Mouse (Mus musculus) hindbrain, embryonic 14.5 days (tissue): ENCODE measurements around the gene Olfr691. TPM values are rescaled to one million over a fixed set of nuclear protein-coding genes. Genes with fewer than 3 reads are reported as not detected.

Experiments used
- ATAC-seq: fragments of 200-750 bp; cut with Nextera tagmentation; 2 replicates; pipeline ENCODE4 v1.8.0; 2017; ENCODE audit warnings: moderate number of reproducible peaks, mild to moderate bottlenecking, moderate TSS enrichment, moderate library complexity; ENCODE audit not compliant: low FRiP score
- DNase-seq: peaks from one replicate; pipeline ENCODE4 v3.0.0-alpha.2; 2015; ENCODE audit warnings: low spot score
- H3K27ac ChIP-seq: fragments of 300-500 bp; sonication (generic); 2 replicates; pipeline ENCODE4 v1.5.1; 2014; ENCODE audit warnings: mild to moderate bottlenecking, moderate library complexity
- H3K27me3 ChIP-seq: fragments of 300-500 bp; sonication (generic); 2 replicates; pipeline ENCODE4 v1.6.1; 2014; ENCODE audit warnings: mild to moderate bottlenecking, low read length, mixed read lengths; ENCODE audit not compliant: control insufficient read depth, insufficient read depth
- H3K36me3 ChIP-seq: fragments of 300-500 bp; sonication (generic); replicated peaks from 2 replicates; pipeline ENCODE4 v1.6.1; 2014; ENCODE audit not compliant: control insufficient read depth, insufficient read depth
- H3K4me1 ChIP-seq: fragments of 300-500 bp; sonication (generic); replicated peaks from 2 replicates; pipeline ENCODE4 v1.6.1; 2014; ENCODE audit warnings: antibody characterized with exemption, low read length, mixed read lengths; ENCODE audit not compliant: control insufficient read depth, insufficient read depth
- H3K4me2 ChIP-seq: fragments of 300-500 bp; sonication (generic); replicated peaks from 2 replicates; pipeline ENCODE4 v1.6.1; 2014; ENCODE audit warnings: mild to moderate bottlenecking, moderate library complexity
- H3K4me3 ChIP-seq: fragments of 300-500 bp; sonication (generic); replicated peaks from 2 replicates; pipeline ENCODE4 v1.5.1; 2014; ENCODE audit warnings: mild to moderate bottlenecking, low read length
- H3K9ac ChIP-seq: fragments of 300-500 bp; sonication (generic); 2 replicates; pipeline ENCODE4 v1.6.1; 2014
- H3K9me3 ChIP-seq: fragments of 300-500 bp; sonication (generic); 2 replicates; pipeline ENCODE4 v1.6.1; 2016; ENCODE audit warnings: low read length; ENCODE audit not compliant: control insufficient read depth
- WGBS: fragments of 180-500 bp; shearing (Covaris S2); extraction: QIAGEN DNeasy Blood & Tissue Kit; methylation state at CpG from one replicate; pipeline ENCODE4 v1.1.7; 2014; 5-methylcytosine and 5-hydroxymethylcytosine counted together
- polyA plus RNA-seq: library from polyadenylated mRNA; unstranded; fragments of >200 nt; fragmentation: Nextera tagmentation; extraction: Ambion mirVana; gene quantifications from 2 replicates; pipeline ENCODE4 v1.2.1, GENCODE M21; 2014

Gene Olfr691
- polyA plus RNA-seq, result 0.14 and 0.33 TPM in 2 replicates

GRCm38 (mm10) chr7:105342170-105342569 lies at the start of gene Olfr691:
Gene Olfr691 (minus strand): TSS chr7:105342270.
- H3K9me3 ChIP-seq, result no peaks in the 10 kb centered on the region

GRCm38 (mm10) chr7:105390236-105390635 lies 48.2 kb upstream of the Olfr691 start:
- Histone ChIP-seq H3K4me2 (no peak overlapping the region), H3K9me3 (no peaks in the 10 kb centered on the region), H3K27ac (no peak overlapping the region), H3K9ac (no peak overlapping the region), H3K4me1 (no peaks in the 10 kb centered on the region), H3K4me3 (no peak overlapping the region), H3K36me3 (peaks cover 50% of the 10 kb centered on the region), H3K27me3 (no peaks in the 10 kb centered on the region)
- ATAC-seq (no peak), DNase-seq (no peak)
- WGBS, result 100% methylated on average over 2 of the region's 2 CpGs

More at GRCm38 (mm10) chr7:105342170-105342569, at the start of gene Olfr691:
- no peak within 1 kb of the TSS for H3K9ac ChIP-seq
- H3K4me3 ChIP-seq, result no peak within 1 kb of the TSS
- WGBS, result 57% methylated on average over 1 of the region's 1 CpGs
- ATAC-seq (no peak), DNase-seq (no peak)
- no peaks in the 10 kb centered on the region for H3K27me3 ChIP-seq
- H3K36me3 ChIP-seq, result no peaks in the 10 kb centered on the region
- H3K4me2 ChIP-seq, result no peak within 1 kb of the TSS
- H3K4me1 ChIP-seq, result no peaks in the 10 kb centered on the region
- no peak within 1 kb of the TSS for H3K27ac ChIP-seq

- Histone ChIP-seq H3K36me3 (peaks cover 75% of the 10 kb centered on the region), H3K27me3 (no peaks in the 10 kb centered on the region), H3K27ac (no peak overlapping the region), H3K4me3 (no peak overlapping the region), H3K4me1 (no peaks in the 10 kb centered on the region), H3K9me3 (no peaks in the 10 kb centered on the region), H3K4me2 (no peak overlapping the region), H3K9ac (no peak overlapping the region)
- no peak for ATAC-seq
- WGBS, result 98% methylated on average over 2 of the region's 2 CpGs
- DNase-seq, result no peak
These were observed 45.6 kb upstream of the Olfr691 start for GRCm38 (mm10) chr7:105387696-105388095.

DNA sequence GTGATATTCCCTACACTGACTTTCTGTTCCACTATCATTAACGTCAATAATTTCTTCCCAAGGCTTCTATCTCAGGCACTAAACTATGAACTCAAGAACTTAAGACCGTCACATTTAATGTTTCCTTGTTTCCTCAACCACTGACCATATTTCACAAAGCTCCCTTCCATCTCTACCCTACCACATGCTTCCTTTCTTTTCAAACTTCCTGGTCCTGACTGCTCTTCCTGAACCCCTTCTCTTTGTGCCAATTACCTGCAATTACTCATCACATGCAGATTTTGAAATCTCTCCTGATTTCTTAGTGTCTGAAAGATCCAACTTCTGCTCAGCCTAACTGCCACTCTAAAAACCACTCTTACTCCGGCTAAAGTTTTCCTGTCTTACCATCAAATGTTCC lies 38.3 kb upstream of the Olfr691 start:
- no peaks in the 10 kb centered on the region for H3K4me1 ChIP-seq
- H3K4me2 ChIP-seq, result no peak overlapping the region
- H3K9me3 ChIP-seq, result no peaks in the 10 kb centered on the region
- no peak overlapping the region for H3K27ac ChIP-seq
- no peak overlapping the region for H3K4me3 ChIP-seq
- ATAC-seq (no peak), DNase-seq (no peak)
- no peak overlapping the region for H3K9ac ChIP-seq
- H3K36me3 ChIP-seq, result peaks cover 95% of the 10 kb centered on the region
- no peaks in the 10 kb centered on the region for H3K27me3 ChIP-seq
- WGBS, result 98% methylated on average over 3 of the region's 3 CpGs

GRCm38 (mm10) chr7:105374866-105375265 lies 32.8 kb upstream of the Olfr691 start, which contains the start of gene Gm5901:
Gene Gm5901 (plus strand): TSS chr7:105375038.
- no peaks in the 10 kb centered on the region for H3K9me3 ChIP-seq
- H3K27me3 ChIP-seq, result no peaks in the 10 kb centered on the region
- DNase-seq (no peak), ATAC-seq (no peak)
- no peak within 1 kb of the TSS for H3K4me3 ChIP-seq
- H3K27ac ChIP-seq, result no peak within 1 kb of the TSS
- H3K4me2 ChIP-seq, result no peak within 1 kb of the TSS
- H3K4me1 ChIP-seq, result no peaks in the 10 kb centered on the region
- WGBS, result 96% methylated on average over 1 of the region's 1 CpGs
- H3K9ac ChIP-seq, result no peak within 1 kb of the TSS
- peaks cover 83% of the 10 kb centered on the region for H3K36me3 ChIP-seq

DNA sequence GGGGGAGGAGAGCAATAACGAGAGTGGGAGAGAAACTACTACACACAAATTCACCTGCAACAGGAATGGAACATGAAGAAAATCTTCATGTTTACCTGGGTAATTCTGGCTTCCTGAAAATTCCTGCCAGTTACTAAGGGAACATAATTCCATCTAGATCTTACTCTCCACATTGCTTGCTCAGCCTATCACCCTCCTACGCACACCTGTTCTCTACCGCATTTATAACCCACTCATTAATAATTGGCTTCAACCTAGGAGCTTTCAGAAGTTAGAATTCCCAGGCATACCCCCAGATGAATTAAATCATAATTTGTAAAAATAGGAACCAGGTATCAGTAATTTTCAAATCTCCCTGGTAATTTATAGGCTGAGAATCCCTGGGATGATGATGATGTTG lies 31.9 kb upstream of the Olfr691 start:
- no peak for DNase-seq
- Histone ChIP-seq H3K4me3 (no peak overlapping the region), H3K27ac (no peak overlapping the region), H3K36me3 (peaks cover 74% of the 10 kb centered on the region), H3K4me2 (no peak overlapping the region), H3K9me3 (no peaks in the 10 kb centered on the region), H3K27me3 (no peaks in the 10 kb centered on the region), H3K4me1 (no peaks in the 10 kb centered on the region), H3K9ac (no peak overlapping the region)
- 99% methylated on average over 3 of the region's 3 CpGs for WGBS
- no peak for ATAC-seq

DNA sequence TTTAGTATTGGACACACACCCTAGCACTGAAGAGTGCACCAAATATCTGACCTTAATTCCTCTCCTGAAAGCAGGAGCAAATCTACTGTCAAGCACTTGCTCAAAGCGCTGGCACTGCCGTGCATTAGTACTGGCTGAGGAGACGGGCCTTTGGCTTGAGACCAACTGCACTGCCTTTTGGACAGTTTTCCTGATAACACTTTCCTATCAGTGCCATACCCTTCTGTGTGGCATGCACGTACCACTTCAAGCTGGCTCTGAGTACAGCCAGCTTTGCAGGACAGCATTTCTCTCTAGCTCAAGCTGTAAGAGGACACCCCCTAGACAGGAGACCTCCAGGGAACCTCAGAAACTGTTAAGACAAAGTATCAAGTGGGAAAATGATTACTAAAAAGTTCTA lies 31.4 kb upstream of the Olfr691 start:
- ATAC-seq (no peak), DNase-seq (no peak)
- H3K4me1 ChIP-seq, result no peaks in the 10 kb centered on the region
- H3K27me3 ChIP-seq, result no peaks in the 10 kb centered on the region
- 92% methylated on average over 4 of the region's 4 CpGs for WGBS
- H3K4me3 ChIP-seq, result no peak overlapping the region
- H3K9ac ChIP-seq, result no peak overlapping the region
- no peak overlapping the region for H3K4me2 ChIP-seq
- H3K36me3 ChIP-seq, result peaks cover 69% of the 10 kb centered on the region
- no peaks in the 10 kb centered on the region for H3K9me3 ChIP-seq
- H3K27ac ChIP-seq, result no peak overlapping the region

DNA sequence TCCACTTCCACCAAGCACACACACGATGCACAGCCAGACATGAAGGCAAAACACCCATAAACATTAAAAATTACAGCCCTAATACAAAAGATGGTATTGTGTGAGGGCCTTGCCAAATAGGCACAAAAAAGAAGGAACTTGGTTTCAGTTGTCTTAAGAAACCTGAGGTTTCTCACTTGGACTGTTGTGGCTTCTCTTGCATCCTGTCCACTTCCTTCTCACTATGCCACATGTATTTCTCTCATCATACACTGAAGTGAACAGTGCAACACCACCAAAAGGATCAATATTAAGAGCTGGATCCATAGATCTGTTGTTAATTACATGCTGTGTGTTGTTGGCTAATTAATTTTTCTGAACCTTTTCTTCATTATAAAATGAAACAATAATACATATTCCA lies 30.8 kb upstream of the Olfr691 start:
- 100% methylated on average over 1 of the region's 1 CpGs for WGBS
- Histone ChIP-seq H3K4me3 (no peak overlapping the region), H3K9ac (no peak overlapping the region), H3K4me1 (no peaks in the 10 kb centered on the region), H3K36me3 (peaks cover 63% of the 10 kb centered on the region), H3K27me3 (no peaks in the 10 kb centered on the region), H3K4me2 (no peak overlapping the region), H3K27ac (no peak overlapping the region), H3K9me3 (no peaks in the 10 kb centered on the region)
- no peak for ATAC-seq
- DNase-seq, result no peak

DNA sequence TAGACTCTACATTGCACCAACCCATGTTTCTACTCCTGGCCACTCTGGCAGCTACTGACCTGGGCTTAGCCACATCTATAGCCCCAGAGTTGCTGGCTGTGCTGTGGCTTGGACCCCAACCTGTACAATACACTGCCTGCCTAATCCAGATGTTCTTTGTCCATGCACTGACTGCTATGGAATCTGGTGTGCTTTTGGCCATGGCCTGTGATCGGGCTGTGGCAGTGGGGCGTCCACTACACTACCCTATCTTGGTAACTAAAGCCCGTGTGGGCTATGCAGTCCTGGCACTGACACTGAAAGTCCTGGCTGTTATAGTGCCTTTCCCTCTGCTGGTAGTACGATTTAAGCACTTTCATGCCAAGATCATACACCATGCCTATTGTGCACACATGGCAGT lies 26.5 kb upstream of the Olfr691 start:
- no peak overlapping the region for H3K4me2 ChIP-seq
- H3K27ac ChIP-seq, result no peak overlapping the region
- H3K4me3 ChIP-seq, result no peak overlapping the region
- ATAC-seq (no peak), DNase-seq (no peak)
- no peaks in the 10 kb centered on the region for H3K4me1 ChIP-seq
- peaks cover 25% of the 10 kb centered on the region for H3K36me3 ChIP-seq
- no peaks in the 10 kb centered on the region for H3K9me3 ChIP-seq
- WGBS, result 93% methylated on average over 4 of the region's 4 CpGs
- no peaks in the 10 kb centered on the region for H3K27me3 ChIP-seq
- no peak overlapping the region for H3K9ac ChIP-seq

DNA sequence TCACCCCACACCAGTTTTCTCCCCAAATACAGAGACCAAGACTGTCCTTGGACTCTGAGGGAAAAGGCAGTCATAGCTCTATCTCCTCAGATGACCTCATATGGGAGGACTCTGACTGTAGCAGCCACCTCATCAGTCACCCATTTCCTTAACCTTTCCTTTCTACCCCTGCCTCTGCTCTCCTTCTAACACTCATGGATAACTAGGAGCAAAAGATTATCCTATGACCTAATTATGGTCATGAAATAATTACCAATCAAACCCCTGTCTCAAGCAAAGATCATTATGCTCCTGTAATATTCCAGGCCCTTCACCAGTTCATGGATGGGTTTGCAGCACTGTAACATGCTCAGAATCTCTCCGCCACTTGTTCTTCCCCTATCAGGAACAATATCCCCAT lies 25.9 kb upstream of the Olfr691 start, which contains the start of gene Olfr692:
Gene Olfr692 (plus strand): TSS at position 301 of the 400 bp plus-strand sequence.
- Histone ChIP-seq H3K4me2 (no peak within 1 kb of the TSS), H3K4me3 (no peak within 1 kb of the TSS), H3K36me3 (peaks cover 19% of the 10 kb centered on the region), H3K9ac (no peak within 1 kb of the TSS), H3K9me3 (no peaks in the 10 kb centered on the region), H3K4me1 (no peaks in the 10 kb centered on the region), H3K27ac (no peak within 1 kb of the TSS), H3K27me3 (no peaks in the 10 kb centered on the region)
- DNase-seq, result no peak
- no peak for ATAC-seq
- 93% methylated on average over 1 of the region's 1 CpGs for WGBS
